Mouse (Mus musculus): ENCODE measurements around the gene Tha1. TPM values are rescaled to one million over a fixed set of nuclear protein-coding genes. Genes with fewer than 3 reads are reported as not detected.

The Tha1 gene
- total RNA-seq, 2 experiments from 2014 or later, result 4.7 to 5.6 TPM

- no peak for DNase-seq
Observed at GRCm38 (mm10) chr11:117881787-117882186, 8.5 kb upstream of the Tha1 start.

DNA sequence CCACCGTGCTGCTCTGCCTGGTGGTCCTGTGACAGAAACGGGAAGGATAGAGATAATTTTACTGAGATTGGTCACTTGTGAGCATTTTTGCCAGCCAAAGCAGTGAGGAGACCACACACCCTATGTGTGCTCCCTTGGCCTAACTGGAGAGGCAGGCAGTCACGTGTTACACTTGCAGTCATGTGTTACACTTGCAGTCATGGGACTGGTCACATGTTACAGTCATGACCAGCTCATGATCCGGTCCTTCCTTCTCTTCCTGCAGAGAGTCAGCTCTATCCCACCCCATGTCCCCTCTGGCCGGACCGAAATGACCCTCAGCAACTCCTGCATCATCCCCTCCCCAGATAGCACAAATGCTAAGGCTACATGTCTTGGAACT is 7.7 kb upstream of the Tha1 start:
- no peak for DNase-seq

DNA sequence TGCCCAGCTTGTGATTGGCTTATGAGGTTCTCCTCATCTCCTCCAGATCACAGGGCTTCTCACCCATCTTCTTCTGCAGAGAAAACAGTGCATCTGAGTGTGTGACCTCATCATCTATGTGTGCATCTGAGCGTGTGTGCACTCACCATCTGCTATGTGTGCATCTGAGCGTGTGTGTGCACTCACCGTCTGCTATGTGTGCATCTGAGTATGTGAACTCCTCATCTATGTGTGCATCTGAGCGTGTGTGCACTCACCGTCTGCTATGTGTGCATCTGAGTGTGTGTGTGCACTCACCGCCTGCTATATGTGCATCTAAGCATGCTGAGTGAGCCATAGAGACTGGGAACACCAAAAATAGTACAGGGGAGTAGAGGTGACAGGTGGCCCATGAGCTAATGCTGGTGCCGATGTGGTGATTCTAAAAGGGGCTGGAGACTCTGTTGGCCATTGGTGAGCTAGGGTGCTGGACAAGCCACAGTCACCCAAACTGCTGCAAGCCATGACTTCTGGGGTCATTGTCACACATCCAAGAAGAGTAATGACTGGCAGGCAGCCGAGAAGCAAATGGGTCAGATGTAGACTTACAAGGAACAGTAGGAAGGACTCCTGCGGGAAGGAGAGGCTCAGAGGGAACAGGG is 7.2 kb upstream of the Tha1 start:
- no peak for DNase-seq

DNA sequence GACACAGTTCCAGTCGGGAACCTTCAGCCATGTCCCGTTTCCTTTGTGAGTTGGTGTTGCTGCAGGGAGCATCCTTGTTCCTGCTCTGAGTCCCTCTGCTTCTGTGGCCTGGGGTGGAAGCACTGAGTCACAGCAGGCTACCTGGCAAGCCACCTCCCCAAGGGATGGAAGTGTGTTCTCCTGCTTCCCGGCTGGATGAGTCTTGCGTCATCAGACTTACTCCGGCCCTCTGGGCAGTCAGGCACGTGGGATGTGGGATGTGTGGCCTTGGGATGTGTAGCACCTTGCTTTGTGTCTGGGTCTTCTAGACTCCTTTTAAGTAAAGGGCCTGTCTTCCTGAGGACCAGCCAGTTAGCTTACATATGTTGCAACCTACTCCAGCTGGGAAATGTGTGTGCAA is 6.4 kb upstream of the Tha1 start:
- DNase-seq, result no peak

DNA sequence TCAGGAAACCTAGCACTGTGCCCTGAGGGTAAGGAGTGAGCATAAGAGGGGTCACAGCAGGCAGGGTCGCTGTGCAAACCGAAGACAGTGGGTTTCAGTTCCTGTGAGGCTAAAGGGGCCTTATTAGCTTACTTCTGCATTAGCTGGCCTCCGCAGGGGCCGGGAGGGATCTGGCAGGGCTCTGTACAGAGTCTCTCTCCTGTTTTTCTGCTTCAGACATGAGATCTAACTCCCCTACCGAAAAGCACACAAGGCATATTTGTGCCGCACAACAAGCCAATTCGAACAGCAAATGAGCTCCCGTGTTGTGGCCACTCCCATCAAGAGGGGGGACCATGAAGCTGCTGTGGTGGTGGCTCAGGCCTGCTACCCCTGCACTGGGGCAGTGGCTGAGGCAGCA is 5.6 kb upstream of the Tha1 start:
- DNase-seq, result no peak

DNA sequence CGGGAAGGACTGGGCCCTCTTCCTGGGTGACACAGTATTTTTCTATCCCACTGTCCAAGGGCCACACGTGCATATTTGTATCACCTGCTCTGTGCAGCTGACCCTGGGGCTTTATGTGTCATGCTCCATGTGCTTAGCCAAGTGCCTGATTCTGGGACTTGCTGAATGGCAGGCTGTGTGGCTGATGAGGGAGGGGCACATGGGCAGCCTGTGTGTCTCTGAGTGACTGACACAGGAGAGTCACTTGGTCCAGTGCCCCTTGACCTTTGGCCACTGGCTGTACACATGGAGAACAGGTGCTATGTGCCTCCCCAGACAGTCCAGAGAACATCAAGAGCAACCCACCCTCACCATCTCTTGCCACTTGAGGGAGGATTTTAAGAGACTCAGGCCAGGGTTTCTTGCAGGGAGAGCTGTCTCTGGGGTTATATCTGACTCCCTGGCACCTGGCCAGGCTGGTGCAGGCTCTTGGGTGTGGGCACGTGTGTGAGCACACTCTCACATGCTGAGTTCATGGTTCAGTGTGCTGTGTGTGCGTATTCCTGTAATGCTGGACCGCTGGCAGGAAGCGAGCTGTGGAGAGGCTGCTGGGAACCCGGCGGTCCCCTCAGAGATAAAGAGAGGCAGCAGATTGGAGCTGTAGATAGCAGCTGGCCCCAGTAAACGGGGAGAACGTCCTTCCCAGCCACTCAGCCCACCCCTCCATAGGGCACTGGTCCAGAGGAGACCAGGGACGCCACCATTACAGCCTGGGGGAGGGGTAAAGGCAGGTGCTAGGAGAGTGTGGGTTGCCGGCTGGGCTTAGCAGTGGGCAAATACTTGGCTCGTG is 4.8 kb upstream of the Tha1 start:
- peak; percentile 59 for DNase-seq

DNA sequence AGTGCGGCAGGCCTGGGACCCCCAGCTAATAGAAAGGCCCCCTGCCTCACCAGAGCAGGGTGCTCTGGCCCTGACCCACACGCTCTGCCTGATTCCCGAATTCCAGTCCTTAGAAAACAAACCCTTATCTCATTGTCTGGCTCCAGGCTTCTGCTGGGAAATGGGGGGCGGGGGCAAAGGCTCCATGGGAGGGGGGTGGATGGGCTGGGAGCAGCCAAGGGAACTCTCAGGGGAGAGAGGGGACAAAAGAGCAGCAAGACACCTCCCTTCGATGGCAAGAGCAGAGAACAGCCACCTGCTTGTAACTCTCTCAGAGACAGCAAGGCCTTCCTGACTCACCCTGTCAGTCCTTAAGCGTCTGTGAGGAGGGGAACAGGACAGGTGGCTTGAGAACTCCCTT is 2.4 kb upstream of the Tha1 start:
- no peak for DNase-seq

DNA sequence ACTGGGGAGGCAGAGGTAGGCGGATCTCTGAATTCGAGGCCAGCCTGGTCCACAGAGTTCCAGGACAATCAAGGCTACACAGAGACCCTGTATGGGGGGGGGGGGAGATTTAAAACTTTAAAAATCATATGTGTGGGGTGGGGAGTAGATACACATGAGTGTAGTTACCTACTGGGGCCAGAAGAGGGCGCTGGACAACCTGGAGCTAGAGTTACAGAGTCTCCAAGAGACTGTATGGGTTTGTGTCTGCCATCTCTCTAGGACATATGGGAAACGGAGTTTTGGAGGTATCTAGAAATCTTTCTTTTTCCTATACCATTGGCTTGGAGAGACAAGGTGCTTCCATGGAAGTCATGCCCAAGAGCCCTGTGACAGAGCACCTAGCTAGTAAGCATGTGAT is 1.1 kb upstream of the Tha1 start:
- no peak for DNase-seq

DNA sequence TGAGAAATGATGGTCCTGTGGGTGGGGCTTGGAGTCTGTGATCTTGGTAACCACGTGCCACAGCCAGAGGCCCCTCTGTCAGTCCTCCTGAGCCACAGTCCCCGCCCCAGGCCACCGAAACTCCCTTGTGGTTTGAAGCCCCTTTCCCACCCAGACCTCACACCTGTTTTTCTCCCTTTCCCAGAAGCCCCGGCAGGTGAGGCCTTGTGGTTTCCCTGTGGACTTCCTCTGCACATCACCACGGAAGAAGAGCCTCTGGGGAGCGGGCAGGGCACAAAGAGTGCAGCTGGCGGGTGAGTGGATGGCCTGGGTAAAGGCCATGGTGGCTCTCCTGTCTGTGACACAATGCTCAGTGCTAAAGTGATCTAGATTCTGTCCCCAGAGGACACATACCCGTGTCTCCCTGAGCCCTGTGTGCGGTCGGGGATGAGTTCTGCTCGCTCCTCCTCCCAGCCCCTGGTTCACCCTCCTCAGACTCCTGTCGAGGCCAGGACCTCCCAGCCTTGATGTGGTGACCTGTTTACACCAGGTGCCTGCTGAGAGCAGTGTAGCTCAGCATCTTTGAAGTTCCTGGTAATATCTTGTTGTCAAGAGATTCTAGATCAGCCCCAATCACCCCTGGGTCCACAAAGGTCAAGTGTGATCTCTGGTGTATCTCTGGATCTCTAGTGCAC is 1.2 kb downstream of the Tha1 start:
- DNase-seq, result no peak

DNA sequence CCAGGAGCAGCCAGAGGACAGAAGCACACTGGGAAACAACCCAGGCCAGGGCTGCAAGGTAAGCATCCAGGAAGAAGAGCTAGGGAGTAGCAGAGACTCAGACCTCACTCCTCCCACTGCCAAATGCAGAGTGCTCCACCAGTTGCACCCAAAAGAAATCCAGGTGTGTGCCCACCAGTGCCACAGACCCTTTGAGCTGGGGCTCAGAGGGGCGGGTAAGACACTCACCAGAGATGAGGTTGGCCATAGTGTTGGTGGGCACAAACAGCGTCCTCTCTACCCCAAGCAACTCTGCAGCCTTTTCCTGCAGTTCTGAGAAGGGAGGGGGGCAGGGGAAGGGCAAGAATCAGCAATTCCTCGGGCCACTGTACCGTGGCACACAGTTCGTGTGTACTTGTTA is 1.9 kb downstream of the Tha1 start:
- DNase-seq, result no peak

DNA sequence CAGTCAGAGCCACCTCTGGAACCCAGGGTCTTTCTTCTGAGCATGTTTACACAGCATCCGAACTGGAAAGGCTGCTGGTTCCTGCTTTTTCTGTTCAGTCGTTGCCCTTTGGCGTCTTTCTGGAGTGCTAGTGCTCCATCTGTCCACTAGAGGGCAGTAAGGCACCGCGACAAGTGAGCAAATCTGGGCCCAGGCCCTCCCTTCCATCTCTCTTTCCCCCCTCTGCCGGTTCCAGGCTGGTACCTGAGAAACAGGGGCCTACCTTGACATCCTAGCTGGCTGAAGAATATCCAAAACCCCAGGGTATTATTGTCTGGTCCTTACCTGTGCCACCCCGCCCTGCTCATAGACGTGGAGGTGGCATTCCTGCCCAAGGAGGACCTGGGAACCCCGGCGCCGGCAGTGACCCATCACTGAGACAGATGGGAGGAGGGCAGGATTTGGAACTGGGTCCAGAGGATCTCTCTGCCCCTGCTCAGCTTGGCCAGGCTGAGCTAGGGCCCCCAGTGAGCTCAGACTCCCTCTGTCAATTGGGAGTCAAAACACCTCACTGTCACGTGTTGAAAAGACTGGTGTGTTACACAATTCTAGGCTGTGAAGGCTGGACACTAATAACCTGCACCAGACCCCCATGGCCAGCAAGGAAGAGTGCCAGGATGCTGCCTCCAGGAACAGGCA is 2.5 kb downstream of the Tha1 start:
- DNase-seq, result peak; percentile 67

DNA sequence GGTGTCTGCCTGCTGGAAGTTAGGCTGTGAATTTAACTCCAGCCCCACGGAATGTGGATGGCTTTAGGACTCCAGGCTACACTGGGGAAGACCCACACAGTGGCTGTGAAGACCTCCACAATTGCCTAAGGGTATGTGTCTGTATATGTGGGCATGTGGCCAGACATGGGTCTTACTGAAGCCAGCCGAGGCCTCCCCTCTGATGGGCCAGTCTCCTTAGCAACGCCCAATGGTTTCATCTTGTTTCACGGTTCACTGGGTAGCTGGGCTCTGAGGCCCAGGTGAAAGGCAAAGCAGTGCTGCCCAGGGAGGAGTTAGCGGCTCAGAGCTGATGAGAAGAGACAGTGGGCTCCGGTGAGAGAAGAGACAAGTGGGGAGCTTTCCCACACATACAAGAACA is 7.3 kb downstream of the Tha1 start:
- DNase-seq, result no peak

- DNase-seq, result no peak
Observed at GRCm38 (mm10) chr11:117864805-117865204, 8.5 kb downstream of the Tha1 start.

DNA sequence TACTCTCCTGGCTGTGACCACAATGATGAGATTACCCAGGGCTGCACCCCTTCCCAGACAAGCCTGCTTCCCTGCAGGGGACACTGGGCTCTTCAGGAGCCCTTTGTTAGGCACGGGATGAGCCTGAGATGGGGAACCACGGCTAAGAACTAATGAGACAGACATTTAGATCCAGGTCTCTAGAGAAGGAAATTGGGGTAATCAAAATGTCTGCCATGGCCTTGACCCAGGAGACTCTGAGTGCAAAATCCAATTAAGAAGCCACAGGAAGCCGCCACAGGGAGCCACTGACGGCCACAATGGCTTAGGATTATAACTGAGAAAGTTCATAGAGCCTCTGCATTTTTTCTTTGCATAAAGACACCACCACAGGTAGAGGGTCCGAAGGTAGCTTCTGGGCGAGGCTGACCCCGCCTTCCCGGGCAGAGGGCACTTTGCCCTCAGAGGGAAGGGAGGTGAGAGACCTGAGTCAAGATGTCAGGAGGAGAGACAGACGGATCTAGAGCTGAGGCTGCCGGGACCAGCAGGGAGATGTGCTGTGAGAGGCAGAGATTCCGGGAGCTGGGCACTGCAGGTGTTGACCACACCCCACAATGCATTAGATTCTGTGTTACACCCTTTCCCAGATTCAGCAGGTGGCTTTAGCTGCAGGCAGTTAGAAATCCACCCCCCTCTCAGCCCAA is 10.0 kb downstream of the Tha1 start:
- no peak for DNase-seq

DNA sequence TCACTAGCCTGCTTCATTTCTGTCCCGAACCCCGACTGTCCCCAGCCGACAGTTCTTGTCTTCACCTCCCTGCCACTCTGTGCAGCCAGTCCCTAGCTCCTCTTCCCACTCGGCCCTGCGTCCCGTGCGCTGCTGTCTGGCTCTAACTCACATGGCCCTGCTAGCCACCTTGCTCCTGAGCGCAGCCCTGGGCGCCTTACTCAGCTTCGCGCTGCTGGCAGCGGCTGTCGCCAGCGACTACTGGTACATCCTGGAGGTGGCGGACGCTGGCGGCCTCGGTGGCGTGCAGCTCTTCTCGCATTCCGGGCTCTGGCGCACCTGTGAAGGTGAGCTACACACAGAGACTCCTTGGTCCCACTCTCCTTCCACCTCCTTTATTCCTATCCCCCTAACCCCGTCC is 12.7 kb downstream of the Tha1 start, which contains the start of gene Tmem235:
Tmem235 (plus strand) TSS at position 152 of the 400 bp plus-strand sequence.
- no peak for DNase-seq

- DNase-seq, result no peak
Observed at GRCm38 (mm10) chr11:117858392-117858791, 14.9 kb downstream of the Tha1 start.

GRCm38 (mm10) chr11:117857462-117857861 is 15.8 kb downstream of the Tha1 start:
- DNase-seq, result no peak

GRCm38 (mm10) chr11:117855975-117856374 is 17.3 kb downstream of the Tha1 start:
- DNase-seq, result no peak

DNA sequence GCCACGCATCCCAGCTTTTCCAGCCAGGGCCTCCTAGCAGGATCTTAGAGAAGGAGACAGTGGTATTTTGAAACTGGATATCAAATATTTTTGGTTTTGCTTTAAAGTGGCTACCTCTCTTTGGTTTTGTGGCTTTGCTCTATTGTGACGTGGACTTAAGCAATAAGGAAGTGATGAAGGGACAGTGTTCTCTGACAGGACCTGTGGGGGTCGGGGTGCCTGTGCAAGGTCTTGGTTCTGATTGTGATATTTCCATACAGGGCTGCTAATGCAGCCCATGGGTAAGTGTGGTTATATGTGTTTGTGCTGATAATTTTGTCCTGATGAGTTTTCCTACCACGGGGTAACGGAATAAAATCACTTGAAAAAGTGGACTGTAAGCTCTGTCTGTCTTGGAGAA is 17.9 kb downstream of the Tha1 start:
- no peak for DNase-seq

DNA sequence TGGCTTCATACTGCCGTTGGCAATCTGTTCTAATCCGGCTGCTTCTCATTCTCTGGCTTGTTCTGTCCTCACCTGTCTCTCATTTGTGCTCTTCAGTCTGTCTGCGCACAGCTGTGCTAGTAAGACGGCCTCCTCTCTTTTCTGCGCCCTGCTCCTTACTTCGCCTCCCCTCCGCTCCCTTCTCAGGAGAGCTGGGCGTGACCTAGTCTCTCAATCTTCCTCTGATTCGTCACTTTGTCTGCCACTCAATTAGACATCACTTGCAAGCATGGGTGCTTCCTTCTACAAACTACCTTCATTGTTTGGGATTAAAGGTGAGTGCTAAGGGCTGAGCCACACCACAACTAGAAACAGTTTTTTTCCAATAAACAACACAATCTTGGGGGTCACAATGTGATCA is 19.0 kb downstream of the Tha1 start:
- DNase-seq, result no peak

DNA sequence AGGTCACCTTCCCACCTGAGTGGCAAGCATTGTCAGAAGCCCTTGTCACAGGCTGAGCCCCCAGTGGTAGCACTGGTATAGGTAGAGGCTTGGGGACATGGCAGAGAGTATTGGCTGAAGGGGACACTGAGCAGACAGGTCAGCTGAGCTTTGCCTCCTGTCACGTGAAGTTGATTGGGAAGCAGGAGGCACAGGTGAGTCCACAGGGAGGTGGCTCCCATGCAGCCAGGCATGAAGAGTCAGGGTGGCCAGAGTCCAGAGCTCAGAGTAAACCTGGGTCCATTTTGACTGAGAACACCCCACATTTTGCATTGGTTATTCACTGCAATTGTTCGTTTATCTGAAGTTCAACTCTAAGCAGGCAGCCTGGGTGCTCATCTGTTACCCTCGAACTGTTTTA is 20.4 kb downstream of the Tha1 start:
- DNase-seq, result no peak

GRCm38 (mm10) chr11:117848985-117849671 is 24.2 kb downstream of the Tha1 start, which contains the start of gene Birc5:
Gene Birc5, plus strand, starts transcription at chr11:117849251.
- peak; percentile 95 for DNase-seq
